Mouse (Mus musculus): ENCODE data around the gene Wdr83os. TPM values are rescaled to one million over a fixed set of nuclear protein-coding genes. Genes with fewer than 3 reads are reported as not detected.
"Not testable (repeated sequence)": the region's sequence is repeated elsewhere in the genome, so short reads cannot be mapped to it uniquely, and the experiment has no call there.

The Wdr83os gene
- polyA plus RNA-seq, 1 experiment = 79.1 TPM

- Histone ChIP-seq H3K4me3 (ENCODE audit: low read depth, low read length) (no peak overlapping the region), H3K36me3 (ENCODE audit: control insufficient read depth, insufficient read depth, low read length) (peaks cover 21% of the 10 kb centered on the region), H3K27me3 (ENCODE audit: control insufficient read depth, insufficient read depth, low read length) (no peaks in the 10 kb centered on the region), H3K4me1 (ENCODE audit: control insufficient read depth, insufficient read depth, insufficient read length, low read length) (no peaks in the 10 kb centered on the region), H3K27ac (ENCODE audit: insufficient read depth, low read depth, low read length) (no peak overlapping the region)
- WGBS = 93% methylated on average over 10 of the region's 10 CpGs
- TF ChIP-seq POLR2A (IDR thresholded peaks at IDR 0.05; ENCODE audit: low read depth, low read length) (no peak), CTCF (IDR thresholded peaks at IDR 0.05; ENCODE audit: extremely low read depth, insufficient read length, insufficient replicate concordance, low read depth, low read length) (no peak)
These were observed 32.7 kb downstream of the Wdr83os start for GRCm38 (mm10) chr8:85113241-85113640.

DNA sequence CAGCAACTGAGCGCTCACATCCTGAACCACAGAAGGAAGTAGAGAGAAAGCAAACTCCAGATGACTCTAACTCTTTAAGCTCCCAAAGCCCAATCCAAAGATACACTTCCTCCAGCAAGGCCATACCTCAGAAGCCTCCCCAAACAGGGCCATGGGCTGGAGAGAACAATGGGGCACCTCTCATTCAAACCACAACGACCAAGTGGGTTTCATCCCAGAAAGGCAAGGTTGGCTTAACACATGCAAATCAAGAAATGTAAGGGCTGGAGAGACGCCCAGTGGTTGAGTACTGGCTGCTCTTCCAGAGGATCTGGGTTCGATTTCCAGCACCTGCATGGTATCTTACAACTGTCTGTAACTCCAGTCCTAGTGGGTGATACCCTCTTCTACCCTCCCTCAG lies 35.0 kb downstream of the Wdr83os start:
- WGBS = 85% methylated on average over 4 of the region's 4 CpGs
- TF ChIP-seq POLR2A (IDR thresholded peaks at IDR 0.05; ENCODE audit: low read depth, low read length) (no peak), CTCF (IDR thresholded peaks at IDR 0.05; ENCODE audit: extremely low read depth, insufficient read length, insufficient replicate concordance, low read depth, low read length) (no peak)
- Histone ChIP-seq H3K27me3 (ENCODE audit: control insufficient read depth, insufficient read depth, low read length) (no peaks in the 10 kb centered on the region), H3K36me3 (ENCODE audit: control insufficient read depth, insufficient read depth, low read length) (peaks cover 8% of the 10 kb centered on the region), H3K27ac (ENCODE audit: insufficient read depth, low read depth, low read length) (no peak overlapping the region), H3K4me3 (ENCODE audit: low read depth, low read length) (no peak overlapping the region), H3K4me1 (ENCODE audit: control insufficient read depth, insufficient read depth, insufficient read length, low read length) (no peaks in the 10 kb centered on the region)

DNA sequence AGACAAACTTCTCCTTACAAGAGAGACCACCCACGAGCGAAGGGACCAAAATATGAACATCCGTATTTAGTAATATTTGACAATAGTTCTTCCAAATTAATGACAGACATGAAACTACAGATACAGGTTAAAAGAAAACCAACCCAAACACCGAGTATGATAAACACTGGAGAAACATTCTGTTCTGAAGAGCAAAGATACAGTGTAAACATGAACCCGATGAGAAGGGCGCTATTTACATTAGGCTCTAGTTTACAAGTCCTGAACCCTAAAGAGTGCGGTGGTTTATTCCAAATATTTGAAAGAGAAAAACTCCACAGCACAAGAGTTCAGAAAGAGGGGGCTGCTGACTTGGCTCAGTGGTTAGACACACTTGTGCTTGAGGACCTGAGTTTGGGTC lies 36.4 kb downstream of the Wdr83os start:
- H3K36me3 ChIP-seq (ENCODE audit: control insufficient read depth, insufficient read depth, low read length) = no peaks in the 10 kb centered on the region; the same call in 1 of the 2 replicates
- 71% methylated on average over 7 of the region's 7 CpGs for WGBS
- no peaks in the 10 kb centered on the region for H3K4me1 ChIP-seq (ENCODE audit: control insufficient read depth, insufficient read depth, insufficient read length, low read length)
- no peak overlapping the region for H3K4me3 ChIP-seq (ENCODE audit: low read depth, low read length)
- no peaks in the 10 kb centered on the region for H3K27me3 ChIP-seq (ENCODE audit: control insufficient read depth, insufficient read depth, low read length)
- no peak overlapping the region for H3K27ac ChIP-seq (ENCODE audit: insufficient read depth, low read depth, low read length)
- TF ChIP-seq POLR2A (IDR thresholded peaks at IDR 0.05; ENCODE audit: low read depth, low read length) = no peak
- TF ChIP-seq CTCF (IDR thresholded peaks at IDR 0.05; ENCODE audit: extremely low read depth, insufficient read length, insufficient replicate concordance, low read depth, low read length) = no peak

DNA sequence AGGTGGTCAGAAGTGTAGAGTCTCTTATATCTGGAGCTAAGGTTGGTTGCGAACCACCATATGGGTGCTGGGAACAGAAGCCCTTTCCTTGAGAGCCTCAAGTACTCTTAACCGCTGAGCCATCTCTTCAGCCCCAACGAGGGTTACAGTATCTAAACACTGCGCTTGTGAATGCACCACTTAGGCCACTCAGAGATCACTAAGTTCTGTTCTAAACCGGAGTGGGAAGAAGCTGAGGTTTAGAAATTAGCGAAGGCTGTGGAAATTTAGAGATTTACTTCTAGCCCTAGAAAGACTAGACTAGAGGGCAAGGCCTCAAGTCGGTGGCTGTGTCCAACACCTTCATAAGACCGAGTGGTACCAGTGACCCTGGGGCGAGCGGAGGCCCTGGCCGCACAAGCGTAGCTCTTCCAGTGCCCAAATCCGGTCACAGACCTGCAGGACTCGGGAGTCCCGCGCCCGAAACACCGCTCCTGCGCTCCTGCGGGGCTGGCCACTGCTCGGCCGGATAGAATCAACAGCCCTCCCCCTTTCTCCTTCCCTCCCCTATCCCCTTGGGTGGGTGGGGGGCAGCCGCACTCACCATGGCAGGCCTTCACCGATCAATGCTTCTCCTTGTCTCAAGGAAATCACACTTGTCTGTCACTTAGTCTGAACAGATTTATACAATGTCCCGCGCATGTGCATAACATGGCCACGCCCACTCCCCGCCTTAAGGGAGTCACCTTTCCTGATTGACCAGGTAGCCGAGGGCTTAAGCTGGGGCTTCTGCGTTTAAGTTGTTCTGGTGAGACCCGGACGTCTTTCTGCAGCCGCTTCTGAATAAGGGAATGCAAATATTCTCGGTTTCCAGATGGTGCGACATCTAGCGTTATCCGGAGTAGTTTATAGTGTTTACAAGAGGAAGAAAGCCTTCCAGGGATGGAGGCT lies 38.8 kb downstream of the Wdr83os start:
- TF ChIP-seq CTCF (IDR thresholded peaks at IDR 0.05; ENCODE audit: extremely low read depth, insufficient read length, insufficient replicate concordance, low read depth, low read length) (no peak), POLR2A (IDR thresholded peaks at IDR 0.05; ENCODE audit: low read depth, low read length) (no peak)
- 6% methylated on average over 37 of the region's 37 CpGs for WGBS
- Histone ChIP-seq H3K4me1 (ENCODE audit: control insufficient read depth, insufficient read depth, insufficient read length, low read length) (no peaks in the 10 kb centered on the region), H3K27me3 (ENCODE audit: control insufficient read depth, insufficient read depth, low read length) (no peaks in the 10 kb centered on the region), H3K36me3 (ENCODE audit: control insufficient read depth, insufficient read depth, low read length) (no peaks in the 10 kb centered on the region), H3K27ac (ENCODE audit: insufficient read depth, low read depth, low read length) (peak overlapping the region; percentile 17), H3K4me3 (ENCODE audit: low read depth, low read length) (peak overlapping the region; percentile 84)

GRCm38 (mm10) chr8:85120251-85120650 lies 39.7 kb downstream of the Wdr83os start:
- H3K27ac ChIP-seq (ENCODE audit: insufficient read depth, low read depth, low read length); H3K4me1 ChIP-seq (ENCODE audit: control insufficient read depth, insufficient read depth, insufficient read length, low read length); H3K27me3 ChIP-seq (ENCODE audit: control insufficient read depth, insufficient read depth, low read length); H3K4me3 ChIP-seq (ENCODE audit: low read depth, low read length); H3K36me3 ChIP-seq (ENCODE audit: control insufficient read depth, insufficient read depth, low read length): not testable (repeated sequence)
- WGBS = 83% methylated on average over 5 of the region's 5 CpGs

GRCm38 (mm10) chr8:85122995-85123394 lies 42.5 kb downstream of the Wdr83os start, which contains the start of gene Zfp791:
TSS of gene Zfp791 (minus strand) at chr8:85123095.
- H3K4me1 ChIP-seq (ENCODE audit: control insufficient read depth, insufficient read depth, insufficient read length, low read length) = no peaks in the 10 kb centered on the region
- 76% methylated on average over 3 of the region's 3 CpGs for WGBS
- H3K27me3 ChIP-seq (ENCODE audit: control insufficient read depth, insufficient read depth, low read length) = no peaks in the 10 kb centered on the region
- H3K4me3 ChIP-seq (ENCODE audit: low read depth, low read length) = no peak within 1 kb of the TSS
- no peaks in the 10 kb centered on the region for H3K36me3 ChIP-seq (ENCODE audit: control insufficient read depth, insufficient read depth, low read length)
- TF ChIP-seq CTCF (IDR thresholded peaks at IDR 0.05; ENCODE audit: extremely low read depth, insufficient read length, insufficient replicate concordance, low read depth, low read length) = no peak
- TF ChIP-seq POLR2A (IDR thresholded peaks at IDR 0.05; ENCODE audit: low read depth, low read length) = no peak
- no peak within 1 kb of the TSS for H3K27ac ChIP-seq (ENCODE audit: insufficient read depth, low read depth, low read length)

GRCm38 (mm10) chr8:85123691-85124090 lies 43.2 kb downstream of the Wdr83os start:
- Histone ChIP-seq H3K27ac (ENCODE audit: insufficient read depth, low read depth, low read length) (no peak overlapping the region), H3K27me3 (ENCODE audit: control insufficient read depth, insufficient read depth, low read length) (no peaks in the 10 kb centered on the region), H3K4me1 (ENCODE audit: control insufficient read depth, insufficient read depth, insufficient read length, low read length) (no peaks in the 10 kb centered on the region), H3K36me3 (ENCODE audit: control insufficient read depth, insufficient read depth, low read length) (no peaks in the 10 kb centered on the region), H3K4me3 (ENCODE audit: low read depth, low read length) (no peak overlapping the region)
- no peak for TF ChIP-seq CTCF (IDR thresholded peaks at IDR 0.05; ENCODE audit: extremely low read depth, insufficient read length, insufficient replicate concordance, low read depth, low read length)
- no peak for TF ChIP-seq POLR2A (IDR thresholded peaks at IDR 0.05; ENCODE audit: low read depth, low read length)
- WGBS = 94% methylated on average over 8 of the region's 8 CpGs

Other genes starting within 250 kb of the Wdr83os start
- 50.5 and 64.1 TPM in 2 replicates for gene Gadd45gip1, start 249.2 kb upstream of the Wdr83os start, polyA plus RNA-seq (2012; rRNA removed)
- 26.4 and 47.5 TPM in 2 replicates for gene Rad23a, start 240.1 kb upstream of the Wdr83os start, polyA plus RNA-seq (2012; rRNA removed)
- gene Calr, start 233.8 kb upstream of the Wdr83os start, polyA plus RNA-seq (2012; rRNA removed) = 82.6 and 120 TPM in 2 replicates
- gene Farsa, start 223.8 kb upstream of the Wdr83os start, polyA plus RNA-seq (2012; rRNA removed) = 20.2 and 29.1 TPM in 2 replicates
- 0.60 and 2.1 TPM in 2 replicates for gene Syce2, start 208.6 kb upstream of the Wdr83os start, polyA plus RNA-seq (2012; rRNA removed)
- 32.5 and 53.2 TPM in 2 replicates for gene Gcdh, start 186.8 kb upstream of the Wdr83os start, polyA plus RNA-seq (2012; rRNA removed)
- gene Klf1, start 178.8 kb upstream of the Wdr83os start, polyA plus RNA-seq (2012; rRNA removed) = 0.30 and 0.38 TPM in 2 replicates
- 4.1 and 5.9 TPM in 2 replicates for gene Dnase2a, start 172.2 kb upstream of the Wdr83os start, polyA plus RNA-seq (2012; rRNA removed)
- gene Mast1, start 143.4 kb upstream of the Wdr83os start, polyA plus RNA-seq (2012; rRNA removed) = 0.50 and 0.71 TPM in 2 replicates
- 0.15 TPM in 1 of 2 replicates, not detected in the other for gene Rtbdn, start 133.7 kb upstream of the Wdr83os start, polyA plus RNA-seq (2012; rRNA removed)
- 3.2 TPM in 1 of 2 replicates, not detected in the other for gene Gm49661, start 111.3 kb upstream of the Wdr83os start, polyA plus RNA-seq (2012; rRNA removed)
- gene Prdx2, start 111.2 kb upstream of the Wdr83os start, polyA plus RNA-seq (2012; rRNA removed) = 70.6 and 141 TPM in 2 replicates
- 14.5 and 29.1 TPM in 2 replicates for gene Rnaseh2a, start 111.0 kb upstream of the Wdr83os start, polyA plus RNA-seq (2012; rRNA removed)
- gene Junb, start 102.0 kb upstream of the Wdr83os start, polyA plus RNA-seq (2012; rRNA removed) = 122 and 329 TPM in 2 replicates
- 26.3 and 56.9 TPM in 2 replicates for gene Hook2, start 90.1 kb upstream of the Wdr83os start, polyA plus RNA-seq (2012; rRNA removed)
- gene Best2, start 66.2 kb upstream of the Wdr83os start, polyA plus RNA-seq (2012; rRNA removed) = 0.33 TPM in 1 of 2 replicates, not detected in the other
- 71.8 and 128 TPM in 2 replicates for gene Asna1, start 55.5 kb upstream of the Wdr83os start, polyA plus RNA-seq (2012; rRNA removed)
- gene Trir, start 53.9 kb upstream of the Wdr83os start, polyA plus RNA-seq (2012; rRNA removed) = 82.6 and 135 TPM in 2 replicates
- gene Tnpo2, start 43.8 kb upstream of the Wdr83os start, polyA plus RNA-seq (2012; rRNA removed) = 19.8 and 32.0 TPM in 2 replicates
- 36.4 and 52.5 TPM in 2 replicates for gene Fbxw9, start 20.7 kb upstream of the Wdr83os start, polyA plus RNA-seq (2012; rRNA removed)
- gene Gm5741, start 12.8 kb upstream of the Wdr83os start, polyA plus RNA-seq (2012; rRNA removed) = 1.4 TPM in 1 of 2 replicates, not detected in the other
- 34.8 and 47.2 TPM in 2 replicates for gene Dhps, start 9.0 kb upstream of the Wdr83os start, polyA plus RNA-seq (2012; rRNA removed)
- 13.4 and 26.8 TPM in 2 replicates for gene Wdr83, start 566 bp downstream of the Wdr83os start, polyA plus RNA-seq (2012; rRNA removed)
- 28.8 and 38.1 TPM in 2 replicates for gene Man2b1, start 2.5 kb downstream of the Wdr83os start, polyA plus RNA-seq (2012; rRNA removed)
- 0.11 and 0.96 TPM in 2 replicates for gene Zfp791, start 42.4 kb downstream of the Wdr83os start, polyA plus RNA-seq (2012; rRNA removed)
- not detected in 2 replicates for gene Cks1brt, start 71.2 kb downstream of the Wdr83os start, polyA plus RNA-seq (2012; rRNA removed)
- gene Olfr371, start 145.2 kb downstream of the Wdr83os start, polyA plus RNA-seq (2012; rRNA removed) = not detected in 2 replicates
- gene Orc6, start 218.9 kb downstream of the Wdr83os start, polyA plus RNA-seq (2012; rRNA removed) = 2.1 and 3.2 TPM in 2 replicates
- 2.2 and 3.4 TPM in 2 replicates for gene Vps35, start 219.1 kb downstream of the Wdr83os start, polyA plus RNA-seq (2012; rRNA removed)

Data from small intestine, adult 2 months (tissue).